Mouse (Mus musculus) heart, postnatal 25 days (tissue): ENCODE measurements around the gene Prickle2. TPM values are rescaled to one million over a fixed set of nuclear protein-coding genes. Genes with fewer than 3 reads are reported as not detected.

Experiments
- DNase-seq: peaks from one replicate; pipeline ENCODE4 v3.0.0; 2022; ENCODE audit warnings: low spot score
- intact Hi-C: fragments of 180-260 bp; cut with DNase I; formaldehyde crosslinking; loops from one replicate; pipeline ENCODE4 v1.15.1; 2025
- total RNA-seq, 2 experiments: library from RNA; stranded (reverse); gene quantifications; 2 replicates each; pipeline ENCODE4 v1.2.3; 2021

Prickle2 gene
- total RNA-seq, 2 experiments from 2014 or later, result 6.0 to 6.1 TPM

- intact Hi-C loops, result no loop called here
- DNase-seq, result no peak
Measured at GRCm38 (mm10) chr6:92670518-92671147, 35.3 kb downstream of the Prickle2 start.

GRCm38 (mm10) chr6:92669623-92670022 is 36.3 kb downstream of the Prickle2 start:
- no peak for DNase-seq
- intact Hi-C loops, result loop anchor here (5.0 kb wide), 3 partner anchors 38 to 247 kb away; partner anchors contain the start of gene Prickle2

GRCm38 (mm10) chr6:92667544-92667943 is 38.4 kb downstream of the Prickle2 start:
- intact Hi-C loops, result loop anchor here (5.0 kb wide), 3 partner anchors 40 to 245 kb away; partner anchors contain the start of gene Prickle2
- no peak for DNase-seq

GRCm38 (mm10) chr6:92665530-92665989 is 40.4 kb downstream of the Prickle2 start:
- peak; percentile 36 for DNase-seq
- intact Hi-C loops, result loop anchor here (2.0 to 5.0 kb wide), 4 partner anchors 42 to 243 kb away; partner anchors contain the start of gene Prickle2

GRCm38 (mm10) chr6:92663885-92664284 is 42.1 kb downstream of the Prickle2 start:
- intact Hi-C loops, result loop anchor here (2.0 kb wide), 1 partner anchor 183 kb away; no protein-coding TSS in a partner anchor
- no peak for DNase-seq

- intact Hi-C loops, result no loop called here
- DNase-seq, result no peak
Measured at GRCm38 (mm10) chr6:92663433-92663832, 42.5 kb downstream of the Prickle2 start.

- intact Hi-C loops, result no loop called here
- no peak for DNase-seq
Measured at GRCm38 (mm10) chr6:92649063-92649462, 56.9 kb downstream of the Prickle2 start.

- no peak for DNase-seq
- intact Hi-C loops, result no loop called here
Measured at GRCm38 (mm10) chr6:92648571-92648970, 57.4 kb downstream of the Prickle2 start.

GRCm38 (mm10) chr6:92642929-92643328 is 63.0 kb downstream of the Prickle2 start:
- intact Hi-C loops, result no loop called here
- DNase-seq, result no peak

GRCm38 (mm10) chr6:92641956-92642355 is 64.0 kb downstream of the Prickle2 start:
- intact Hi-C loops, result no loop called here

GRCm38 (mm10) chr6:92640896-92641295 is 65.1 kb downstream of the Prickle2 start:
- DNase-seq, result no peak
- intact Hi-C loops, result no loop called here

More at GRCm38 (mm10) chr6:92641956-92642355, 64.0 kb downstream of the Prickle2 start:
- DNase-seq, result no peak

GRCm38 (mm10) chr6:92636431-92636830 is 69.5 kb downstream of the Prickle2 start:
- intact Hi-C loops, result no loop called here
- no peak for DNase-seq

- DNase-seq, result no peak
- intact Hi-C loops, result no loop called here
Measured at GRCm38 (mm10) chr6:92634876-92635468, 71.0 kb downstream of the Prickle2 start.

- intact Hi-C loops, result no loop called here
Measured at GRCm38 (mm10) chr6:92630991-92631390, 75.0 kb downstream of the Prickle2 start.

GRCm38 (mm10) chr6:92627711-92628110 is 78.2 kb downstream of the Prickle2 start:
- intact Hi-C loops, result no loop called here
- DNase-seq, result no peak

More at GRCm38 (mm10) chr6:92630991-92631390, 75.0 kb downstream of the Prickle2 start:
- DNase-seq, result no peak

- intact Hi-C loops, result no loop called here
- DNase-seq, result no peak
Measured at GRCm38 (mm10) chr6:92627048-92627617, 78.8 kb downstream of the Prickle2 start.

GRCm38 (mm10) chr6:92625923-92626322 is 80.0 kb downstream of the Prickle2 start:
- no peak for DNase-seq
- intact Hi-C loops, result no loop called here

GRCm38 (mm10) chr6:92624306-92624705 is 81.6 kb downstream of the Prickle2 start:
- intact Hi-C loops, result no loop called here

GRCm38 (mm10) chr6:92617183-92617582 is 88.8 kb downstream of the Prickle2 start:
- no peak for DNase-seq
- intact Hi-C loops, result no loop called here

More at GRCm38 (mm10) chr6:92624306-92624705, 81.6 kb downstream of the Prickle2 start:
- no peak for DNase-seq

GRCm38 (mm10) chr6:92614771-92615170 is 91.2 kb downstream of the Prickle2 start:
- intact Hi-C loops, result no loop called here
- DNase-seq, result no peak
